Mouse (Mus musculus) limb, embryonic 10.5 days (tissue): Measurements from ENCODE around the gene Srgap1. TPM values are rescaled to one million over a fixed set of nuclear protein-coding genes. Genes with fewer than 3 reads are reported as not detected.

Experiments
- DNase-seq: peaks from one replicate; pipeline ENCODE4 v3.0.0-alpha.2; 2017; ENCODE audit warnings: low spot score
- H3K27ac ChIP-seq: fragments of 300-500 bp; sonication (generic); 2 replicates; pipeline ENCODE4 v1.5.1; 2016; ENCODE audit warnings: mild to moderate bottlenecking
- H3K27me3 ChIP-seq: fragments of 300-500 bp; sonication (generic); 2 replicates; pipeline ENCODE4 v1.6.1; 2016; ENCODE audit warnings: low read depth, mild to moderate bottlenecking; ENCODE audit not compliant: poor library complexity, severe bottlenecking
- H3K36me3 ChIP-seq: fragments of 300-500 bp; sonication (generic); 2 replicates; pipeline ENCODE4 v1.6.1; 2016; ENCODE audit warnings: mild to moderate bottlenecking, moderate library complexity
- H3K4me1 ChIP-seq: fragments of 300-500 bp; sonication (generic); 2 replicates; pipeline ENCODE4 v1.6.1; 2016
- H3K4me3 ChIP-seq: fragments of 300-500 bp; sonication (generic); 2 replicates; pipeline ENCODE4 v1.5.1; 2016; ENCODE audit warnings: mild to moderate bottlenecking, moderate library complexity
- H3K9me3 ChIP-seq: fragments of 300-500 bp; sonication (generic); replicated peaks from 2 replicates; pipeline ENCODE4 v1.6.1; 2016; ENCODE audit warnings: mild to moderate bottlenecking
- WGBS: fragments of 180-500 bp; shearing (Covaris S2); methylation state at CpG from one replicate; pipeline ENCODE4 v1.1.7; 2016; 5-methylcytosine and 5-hydroxymethylcytosine counted together
- polyA plus RNA-seq: library from polyadenylated mRNA; unstranded; fragments of >200 nt; fragmentation: Nextera tagmentation; extraction: Ambion mirVana; gene quantifications from 2 replicates; pipeline ENCODE4 v1.2.1, GENCODE M21; 2016

Gene Srgap1
- polyA plus RNA-seq, 1 experiment from 2014 or later: 6.6 TPM

DNA sequence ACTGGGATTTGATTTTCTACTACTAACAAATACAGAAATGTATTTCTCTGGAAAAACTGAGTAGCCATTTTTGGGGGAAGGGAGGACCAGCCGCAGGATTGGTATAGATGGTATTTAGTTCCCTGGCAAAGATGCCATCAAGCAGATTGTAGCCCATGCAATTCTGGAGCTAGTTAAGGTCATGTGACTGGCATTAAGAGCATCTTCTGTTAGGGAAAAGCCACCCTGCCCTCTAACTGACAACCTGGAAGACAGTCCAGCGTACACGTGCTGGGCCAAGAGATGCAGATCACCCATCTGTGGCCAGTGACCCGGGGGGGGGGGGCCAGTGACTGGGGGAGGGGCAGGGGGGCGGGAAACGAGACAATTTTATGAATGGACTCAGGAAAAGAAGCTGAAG, 92.2 kb downstream of the Srgap1 start:
- DNase-seq: no peak

DNA sequence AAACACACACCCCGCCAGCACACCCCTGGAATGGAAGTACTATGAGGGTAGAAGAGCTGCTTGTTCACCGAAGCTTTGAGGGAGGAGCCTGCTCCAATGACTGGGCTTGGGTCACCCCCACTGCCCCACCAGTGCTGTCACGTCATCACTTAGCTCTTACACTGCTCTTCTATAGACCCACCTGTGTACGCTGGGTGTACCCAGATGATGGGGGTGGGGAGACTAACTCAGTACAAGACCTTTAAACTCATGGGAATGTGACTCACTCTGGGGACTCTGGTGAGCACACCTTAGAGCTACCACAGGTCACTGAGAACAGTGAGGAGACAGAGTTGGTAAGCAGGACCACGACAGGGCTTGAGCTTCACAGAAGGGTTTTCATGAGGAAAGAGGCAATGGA, 94.1 kb downstream of the Srgap1 start:
- no peak for DNase-seq
- Histone ChIP-seq H3K36me3 (no peaks in the 10 kb centered on the region), H3K4me1 (peaks cover 16% of the 10 kb centered on the region), H3K27ac (no peak overlapping the region), H3K4me3 (no peak overlapping the region), H3K9me3 (no peaks in the 10 kb centered on the region), H3K27me3 (no peaks in the 10 kb centered on the region)
- WGBS: 96% methylated on average over 5 of the region's 5 CpGs

More for the DNA sequence above, 92.2 kb downstream of the Srgap1 start:
- H3K27ac ChIP-seq: no peak overlapping the region
- H3K9me3 ChIP-seq: no peaks in the 10 kb centered on the region
- peaks cover 16% of the 10 kb centered on the region for H3K4me1 ChIP-seq
- no peak overlapping the region for H3K4me3 ChIP-seq
- WGBS: 88% methylated on average over 6 of the region's 6 CpGs
- no peaks in the 10 kb centered on the region for H3K27me3 ChIP-seq
- H3K36me3 ChIP-seq: no peaks in the 10 kb centered on the region

DNA sequence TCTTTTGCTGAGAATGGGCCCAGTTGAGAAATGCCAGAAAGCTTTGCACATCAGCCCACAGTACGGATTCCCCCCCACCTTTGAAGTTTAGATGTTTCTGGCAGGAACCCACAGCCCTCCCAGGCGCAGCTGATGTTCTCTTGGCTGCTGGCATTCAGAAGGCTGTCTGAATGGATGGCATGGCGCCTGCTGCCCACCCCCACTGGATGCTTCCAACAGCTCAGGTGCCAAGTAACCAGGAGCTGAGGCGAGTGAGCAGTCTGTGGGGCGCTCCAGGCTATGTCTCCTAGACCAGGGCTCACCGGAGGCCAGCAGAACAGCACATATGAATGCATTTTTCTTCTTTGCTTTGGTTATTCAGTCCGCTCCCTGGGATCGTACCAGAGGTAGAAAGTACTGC, 100.9 kb downstream of the Srgap1 start:
- H3K4me3 ChIP-seq: no peak overlapping the region

DNA sequence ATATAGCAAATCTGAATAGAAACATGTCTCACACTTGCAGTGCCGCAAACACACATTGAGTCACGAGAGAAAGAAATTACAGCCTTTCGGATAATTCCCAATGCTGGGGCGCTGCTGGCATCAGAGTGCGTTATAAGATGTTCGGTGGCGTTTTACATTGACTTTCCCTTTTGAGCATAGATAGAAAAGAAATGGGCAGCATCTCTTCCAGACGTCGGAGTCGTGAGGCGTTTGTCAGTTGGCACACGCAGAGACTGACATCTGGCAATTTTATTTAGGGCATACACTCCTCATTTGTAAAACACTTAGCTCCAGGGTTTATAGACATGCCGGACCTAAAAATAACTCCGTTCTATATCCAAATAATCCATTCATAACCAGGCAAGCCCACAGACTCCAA, 115.2 kb downstream of the Srgap1 start:
- no peaks in the 10 kb centered on the region for H3K36me3 ChIP-seq
- peaks cover 10% of the 10 kb centered on the region for H3K4me1 ChIP-seq
- DNase-seq: no peak
- no peak overlapping the region for H3K4me3 ChIP-seq
- H3K27ac ChIP-seq: no peak overlapping the region
- H3K27me3 ChIP-seq: no peaks in the 10 kb centered on the region
- no peaks in the 10 kb centered on the region for H3K9me3 ChIP-seq
- 96% methylated on average over 14 of the region's 14 CpGs for WGBS

More for the DNA sequence above, 100.9 kb downstream of the Srgap1 start:
- Histone ChIP-seq H3K4me1 (no peaks in the 10 kb centered on the region), H3K9me3 (no peaks in the 10 kb centered on the region), H3K27me3 (no peaks in the 10 kb centered on the region), H3K27ac (no peak overlapping the region), H3K36me3 (no peaks in the 10 kb centered on the region)
- 93% methylated on average over 8 of the region's 8 CpGs for WGBS
- no peak for DNase-seq

DNA sequence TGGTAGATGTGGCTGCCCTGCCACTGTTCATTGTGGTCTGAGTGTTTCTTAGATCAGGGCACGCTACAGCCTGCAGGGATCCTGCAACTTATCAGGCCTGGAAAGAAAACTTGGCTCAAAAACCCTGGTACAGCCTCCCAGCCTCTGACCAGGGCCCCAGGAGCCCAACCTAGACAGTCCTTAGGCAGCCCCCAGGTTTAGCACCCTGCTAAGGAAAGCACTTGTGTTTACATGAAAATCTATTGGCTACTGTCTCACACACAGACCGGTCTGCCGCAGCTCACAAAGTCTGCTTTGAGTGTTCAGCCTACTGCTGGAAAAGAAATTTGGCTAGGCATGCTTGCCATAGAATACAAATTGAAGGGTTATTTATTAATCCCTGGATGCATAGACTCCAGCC, 121.0 kb downstream of the Srgap1 start:
- Histone ChIP-seq H3K4me3 (no peak overlapping the region), H3K9me3 (no peaks in the 10 kb centered on the region), H3K36me3 (peaks cover 7% of the 10 kb centered on the region; the same call in 1 of the 2 replicates), H3K27me3 (no peaks in the 10 kb centered on the region), H3K27ac (0 out of 2 replicates have a peak overlapping the region, but pooled peaks have one; percentile 38), H3K4me1 (no peaks in the 10 kb centered on the region)
- no peak for DNase-seq
- WGBS: 86% methylated on average over 3 of the region's 3 CpGs

DNA sequence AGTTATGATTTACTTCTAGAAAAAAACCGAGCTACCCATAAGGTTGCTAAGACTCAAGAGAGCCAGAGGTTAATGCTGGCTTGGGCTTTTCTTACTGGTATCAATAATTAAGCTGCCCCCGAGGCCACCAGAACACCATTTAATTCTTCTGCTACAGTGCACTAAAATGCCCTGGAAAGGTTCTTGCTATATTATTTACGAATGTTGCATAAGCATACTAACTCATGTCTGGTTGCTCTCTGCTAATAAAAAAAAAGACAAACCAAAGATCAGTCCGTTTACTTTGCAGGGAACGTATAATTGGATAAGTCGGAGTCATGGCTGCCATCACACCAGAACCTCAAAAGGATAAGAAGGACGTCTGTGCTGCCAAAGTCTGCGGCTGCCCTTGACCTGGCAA, 128.1 kb downstream of the Srgap1 start:
- peaks cover 7% of the 10 kb centered on the region; the same call in 1 of the 2 replicates for H3K36me3 ChIP-seq
- no peak for DNase-seq
- H3K4me3 ChIP-seq: no peak overlapping the region
- no peaks in the 10 kb centered on the region for H3K9me3 ChIP-seq
- 80% methylated on average over 8 of the region's 8 CpGs for WGBS
- no peak overlapping the region for H3K27ac ChIP-seq
- no peaks in the 10 kb centered on the region for H3K27me3 ChIP-seq
- H3K4me1 ChIP-seq: peaks cover 3% of the 10 kb centered on the region; the same call in 1 of the 2 replicates

DNA sequence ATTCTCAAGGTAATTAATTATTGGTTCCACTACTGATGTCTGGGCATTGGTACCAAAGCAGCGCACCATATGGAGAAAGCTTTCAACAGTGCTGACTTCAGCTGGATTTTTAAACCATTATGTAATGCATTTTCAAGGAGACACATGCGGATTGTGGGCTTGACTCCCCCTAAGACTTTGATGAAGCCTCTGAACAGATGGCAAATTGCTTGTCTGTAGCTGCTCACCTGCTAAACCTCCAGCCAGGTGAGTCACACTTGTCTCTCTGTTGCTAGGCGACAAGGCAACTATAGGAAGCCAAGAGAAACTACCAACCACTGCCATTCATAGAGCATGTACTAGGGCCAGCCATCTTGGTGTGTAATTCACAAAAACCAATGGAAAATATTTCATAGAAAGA, 128.5 kb downstream of the Srgap1 start:
- Histone ChIP-seq H3K9me3 (no peaks in the 10 kb centered on the region), H3K4me1 (peaks cover 3% of the 10 kb centered on the region; the same call in 1 of the 2 replicates), H3K36me3 (0 out of 2 replicates have a peak, but pooled peaks cover 4% of the 10 kb centered on the region), H3K27me3 (no peaks in the 10 kb centered on the region), H3K4me3 (no peak overlapping the region), H3K27ac (no peak overlapping the region)
- WGBS: 89% methylated on average over 3 of the region's 3 CpGs
- no peak for DNase-seq

DNA sequence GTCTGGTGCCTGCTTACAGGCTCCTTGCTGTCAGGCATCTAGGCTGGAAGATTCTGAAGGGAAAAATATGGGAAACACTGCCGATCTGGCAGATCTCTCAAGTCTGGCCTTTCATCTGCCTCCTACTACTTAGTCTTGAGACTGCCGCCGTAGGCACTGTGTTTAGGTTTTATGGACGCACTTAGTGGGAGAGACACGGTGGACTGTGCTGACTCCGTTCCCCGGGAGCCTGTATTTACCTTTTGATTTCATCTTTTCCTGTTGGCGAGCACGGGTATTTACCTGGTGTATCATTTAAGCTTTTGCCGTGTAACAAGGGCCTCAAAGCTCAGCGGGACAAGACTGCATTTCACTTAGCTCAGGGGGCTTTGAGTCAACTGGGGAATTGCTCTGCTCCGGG, 131.6 kb downstream of the Srgap1 start:
- WGBS: 83% methylated on average over 12 of the region's 12 CpGs
- no peak for DNase-seq
- Histone ChIP-seq H3K9me3 (no peaks in the 10 kb centered on the region), H3K4me1 (peaks cover 3% of the 10 kb centered on the region; the same call in 1 of the 2 replicates), H3K4me3 (no peak overlapping the region), H3K27me3 (no peaks in the 10 kb centered on the region), H3K36me3 (no peaks in the 10 kb centered on the region), H3K27ac (peak overlapping the region; percentile 6; the same call in 1 of the 2 replicates)

DNA sequence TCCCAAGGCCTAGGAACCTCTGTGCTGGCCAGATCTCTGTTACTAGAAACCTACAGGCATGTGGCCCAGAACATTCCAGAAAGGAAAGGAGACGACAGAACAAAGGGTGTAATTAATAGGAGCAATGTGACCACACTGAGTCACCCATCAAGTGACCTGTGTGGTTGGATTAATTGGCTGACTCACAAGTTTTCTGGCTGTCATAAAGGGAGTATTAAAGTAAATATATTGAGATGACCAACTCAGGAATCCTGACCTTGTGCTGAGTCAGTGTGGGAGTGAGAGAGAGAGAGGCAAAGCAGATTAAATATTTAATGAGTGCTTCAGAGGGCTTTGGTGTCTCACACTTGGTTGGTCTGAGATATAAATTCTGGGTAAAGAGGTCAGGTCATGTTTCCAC, 143.0 kb downstream of the Srgap1 start:
- no peak overlapping the region for H3K27ac ChIP-seq

DNA sequence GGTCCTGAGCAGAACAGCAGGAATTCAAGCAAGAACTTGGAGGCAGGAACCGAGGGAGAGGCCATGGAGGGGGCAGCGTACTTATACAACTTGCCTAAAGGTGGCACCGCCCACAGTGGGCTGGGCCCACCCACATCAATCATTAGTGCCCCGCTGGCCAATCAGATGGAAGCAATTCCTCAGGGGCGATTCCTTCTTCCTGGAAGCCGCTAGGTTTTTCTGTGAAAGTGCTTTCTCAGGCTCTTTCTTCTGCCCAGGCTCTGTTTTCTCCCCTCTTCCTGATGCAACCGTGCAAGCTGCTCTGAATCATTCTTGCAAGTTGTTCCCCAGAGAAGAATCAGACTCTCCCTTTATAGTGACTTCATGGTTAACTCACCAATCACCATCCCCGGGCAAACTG, 144.5 kb downstream of the Srgap1 start:
- Histone ChIP-seq H3K4me3 (no peak overlapping the region), H3K27ac (no peak overlapping the region), H3K36me3 (no peaks in the 10 kb centered on the region), H3K27me3 (no peaks in the 10 kb centered on the region), H3K4me1 (no peaks in the 10 kb centered on the region), H3K9me3 (no peaks in the 10 kb centered on the region)
- no peak for DNase-seq
- 88% methylated on average over 8 of the region's 8 CpGs for WGBS

More for the DNA sequence above, 143.0 kb downstream of the Srgap1 start:
- DNase-seq: no peak
- H3K9me3 ChIP-seq: no peaks in the 10 kb centered on the region
- 59% methylated on average over 1 of the region's 1 CpGs for WGBS
- no peaks in the 10 kb centered on the region for H3K4me1 ChIP-seq
- H3K27me3 ChIP-seq: no peaks in the 10 kb centered on the region
- no peak overlapping the region for H3K4me3 ChIP-seq
- no peaks in the 10 kb centered on the region for H3K36me3 ChIP-seq

DNA sequence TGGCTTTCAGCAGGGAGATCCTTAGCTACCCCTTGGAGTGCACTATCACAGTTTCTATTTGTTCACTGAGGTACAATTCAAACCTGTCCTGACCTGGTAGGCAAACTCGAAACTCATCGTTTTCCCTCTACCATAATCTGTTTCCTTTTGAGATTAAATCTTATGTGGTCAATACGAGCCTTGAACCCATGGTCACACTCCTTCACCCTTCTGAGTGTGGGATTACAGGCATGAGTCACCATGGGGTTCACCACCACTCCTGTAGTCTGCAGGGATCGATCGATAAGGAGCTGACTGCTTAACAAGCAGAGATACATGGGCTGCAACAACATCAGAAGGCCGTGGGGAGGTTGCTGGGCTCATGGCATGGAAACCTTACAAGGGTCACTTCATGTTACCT, 146.3 kb downstream of the Srgap1 start:
- no peaks in the 10 kb centered on the region for H3K9me3 ChIP-seq
- 92% methylated on average over 6 of the region's 6 CpGs for WGBS
- no peak for DNase-seq
- no peak overlapping the region for H3K4me3 ChIP-seq
- H3K27me3 ChIP-seq: no peaks in the 10 kb centered on the region
- H3K27ac ChIP-seq: no peak overlapping the region
- H3K36me3 ChIP-seq: no peaks in the 10 kb centered on the region
- no peaks in the 10 kb centered on the region for H3K4me1 ChIP-seq

DNA sequence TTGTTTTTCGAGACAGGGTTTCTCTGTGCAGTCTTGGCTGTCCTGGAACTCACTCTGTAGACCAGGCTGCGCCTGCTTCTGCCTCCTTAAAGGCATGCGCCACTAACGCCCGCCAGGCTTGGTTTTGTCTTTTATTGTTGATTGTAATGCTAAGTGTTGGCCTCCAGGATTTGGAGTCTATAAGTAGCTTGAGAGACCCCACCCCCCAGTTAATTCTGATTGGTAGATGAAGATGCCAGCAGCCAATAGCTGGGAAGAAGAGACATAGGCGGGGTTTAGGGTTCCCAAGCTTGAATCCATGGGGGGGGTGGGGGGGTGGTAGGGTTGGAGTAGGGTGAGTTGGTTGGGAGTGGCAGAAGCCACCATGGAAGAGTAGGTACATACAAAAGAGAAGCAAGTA, 147.4 kb downstream of the Srgap1 start:
- Histone ChIP-seq H3K36me3 (no peaks in the 10 kb centered on the region), H3K9me3 (no peaks in the 10 kb centered on the region), H3K4me1 (no peaks in the 10 kb centered on the region), H3K27ac (no peak overlapping the region), H3K27me3 (no peaks in the 10 kb centered on the region), H3K4me3 (no peak overlapping the region)
- no peak for DNase-seq
- 78% methylated on average over 6 of the region's 6 CpGs for WGBS

DNA sequence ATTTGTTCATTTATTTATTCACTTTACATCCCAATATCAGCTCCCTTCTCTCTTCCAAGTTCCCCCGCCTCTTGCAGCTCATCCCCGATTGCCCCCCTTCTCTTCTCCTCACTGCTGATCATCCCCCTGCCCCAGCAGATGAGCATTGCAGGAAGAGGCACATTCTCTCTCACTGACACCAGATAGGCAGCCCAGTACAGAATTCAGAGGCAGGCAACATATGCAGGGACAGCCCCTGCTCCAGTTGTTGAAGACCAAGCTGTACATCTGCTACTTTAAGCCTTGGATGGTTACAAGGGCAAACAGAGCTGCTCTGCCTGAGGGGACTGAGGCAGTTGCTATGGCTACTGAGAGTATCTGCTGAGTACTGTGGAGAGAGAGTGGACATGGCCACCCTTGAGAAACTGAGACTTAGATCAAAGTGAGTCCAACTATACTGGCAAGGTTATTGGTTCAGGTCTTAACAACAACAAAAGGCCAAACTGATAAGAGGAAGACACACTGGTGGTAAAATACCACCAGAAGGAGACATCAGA, 149.2 kb downstream of the Srgap1 start:
- no peak overlapping the region for H3K27ac ChIP-seq
- 94% methylated on average over 2 of the region's 2 CpGs for WGBS
- H3K27me3 ChIP-seq: no peaks in the 10 kb centered on the region
- no peaks in the 10 kb centered on the region for H3K9me3 ChIP-seq
- peaks cover 5% of the 10 kb centered on the region for H3K4me1 ChIP-seq
- no peak for DNase-seq
- H3K36me3 ChIP-seq: no peaks in the 10 kb centered on the region
- H3K4me3 ChIP-seq: no peak overlapping the region
